Mouse (Mus musculus) cortical plate, adult 2 months (tissue): ENCODE results near the gene Fuom. TPM values are rescaled to one million over a fixed set of nuclear protein-coding genes. Genes with fewer than 3 reads are reported as not detected.

Experiments
- H3K27ac ChIP-seq: fragments of 200-500 bp; 2 replicates; pipeline ENCODE4 v1.5.1; 2012; ENCODE audit warnings: low read length, control low read depth, inconsistent platforms; ENCODE audit not compliant: insufficient read depth
- H3K4me1 ChIP-seq: fragments of 200-500 bp; 2 replicates; pipeline ENCODE4 v1.6.1; 2011; ENCODE audit warnings: low read length; ENCODE audit not compliant: control insufficient read depth, insufficient read depth
- H3K4me3 ChIP-seq: fragments of 200-500 bp; 2 replicates; pipeline ENCODE4 v1.5.1; 2011; ENCODE audit warnings: mild to moderate bottlenecking, low read length, control low read depth; ENCODE audit not compliant: insufficient read depth
- CTCF ChIP-seq: fragments of 200-500 bp; IDR thresholded peaks from 2 replicates; pipeline ENCODE4 v1.5.1; 2011; ENCODE audit warnings: mild to moderate bottlenecking, control low read depth, low read length; ENCODE audit not compliant: insufficient read depth; ENCODE audit errors: extremely low read depth
- POLR2A ChIP-seq: fragments of 200-500 bp; IDR thresholded peaks from 2 replicates; pipeline ENCODE4 v1.6.1; 2011; ENCODE audit warnings: mild to moderate bottlenecking, low read length, control low read depth; ENCODE audit not compliant: insufficient read depth; ENCODE audit errors: extremely low read depth
- polyA plus RNA-seq: library from polyadenylated mRNA; depleted of rRNA; stranded (reverse); fragments of >200 nt; gene quantifications from 2 replicates; pipeline ENCODE4 v1.2.3, GENCODE M21; 2012

Gene Fuom
- polyA plus RNA-seq, 1 experiment, result 89.7 TPM

DNA sequence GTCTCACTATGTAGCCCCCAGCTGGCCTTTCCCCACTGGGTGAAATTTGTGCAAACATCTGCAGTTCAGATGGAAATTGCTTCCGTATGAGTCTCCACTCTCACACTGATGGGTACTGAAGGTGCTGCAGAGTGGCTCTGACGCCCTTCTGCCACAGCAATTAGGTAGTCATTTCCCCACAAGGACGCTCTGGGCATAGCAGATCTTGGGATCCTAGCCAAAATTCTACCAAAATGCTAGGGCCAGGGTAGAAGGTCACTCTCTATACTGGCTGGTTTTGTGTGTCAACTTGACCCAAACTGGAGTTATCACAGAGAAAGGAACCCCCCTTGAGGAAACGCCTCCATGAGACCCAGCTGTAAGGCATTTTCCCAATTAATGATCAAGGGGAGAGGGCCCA, 1.8 kb upstream of the Fuom start:
- TF ChIP-seq CTCF, result no peak
- TF ChIP-seq POLR2A, result no peak

DNA sequence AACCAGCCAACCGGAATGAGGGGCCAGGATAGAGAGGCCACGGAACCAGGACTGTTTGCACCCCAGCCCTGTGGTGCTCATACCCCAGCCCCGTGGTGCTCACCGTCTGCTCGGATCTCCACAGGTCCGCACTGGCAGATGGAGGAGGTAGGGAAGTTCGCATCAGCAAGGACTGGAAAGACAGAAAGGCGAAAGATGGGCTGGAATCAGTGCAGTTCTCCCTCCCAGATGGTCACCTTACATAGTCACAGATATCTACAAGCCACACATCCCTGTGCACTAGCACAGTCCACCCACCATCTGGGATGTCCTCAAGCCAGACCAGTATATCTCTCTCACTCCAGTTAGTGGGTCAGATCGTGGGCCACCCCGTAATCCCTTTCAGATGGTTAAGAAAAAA, 743 bp downstream of the Fuom start:
- TF ChIP-seq CTCF (no peak), POLR2A (no peak)
- H3K4me1 ChIP-seq, result 0 out of 2 replicates have a peak, but pooled peaks cover 1% of the 10 kb centered on the region

More for the DNA sequence above, 1.8 kb upstream of the Fuom start:
- H3K4me3 ChIP-seq, result no peak overlapping the region
- H3K27ac ChIP-seq, result no peak overlapping the region
- 0 out of 2 replicates have a peak, but pooled peaks cover 1% of the 10 kb centered on the region for H3K4me1 ChIP-seq

DNA sequence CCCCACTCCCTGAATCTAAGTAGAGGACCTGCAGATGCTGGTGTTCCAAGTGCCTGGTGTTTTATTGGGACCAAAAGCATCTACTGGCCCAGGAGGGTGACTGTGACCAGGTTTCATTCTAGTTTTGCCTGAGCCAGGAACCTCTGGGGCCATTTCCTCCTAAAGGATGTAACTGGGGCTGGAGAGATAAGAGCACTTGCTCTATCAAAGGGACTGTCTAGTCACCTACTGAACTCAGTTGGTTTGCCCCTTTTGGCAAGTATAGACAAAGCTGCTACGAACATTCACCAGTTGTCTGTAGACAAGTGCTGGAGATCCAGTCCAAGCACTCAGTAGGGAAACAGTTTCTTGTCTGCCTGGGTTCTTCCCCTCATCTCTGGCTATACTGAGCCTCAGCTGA, 3.8 kb downstream of the Fuom start:
- TF ChIP-seq CTCF (no peak), POLR2A (no peak)
- no peak overlapping the region for H3K4me3 ChIP-seq
- H3K27ac ChIP-seq, result no peak overlapping the region
- H3K4me1 ChIP-seq, result 0 out of 2 replicates have a peak, but pooled peaks cover 1% of the 10 kb centered on the region

More for the DNA sequence above, 743 bp downstream of the Fuom start:
- Histone ChIP-seq H3K4me3 (peak overlapping the region; percentile 54), H3K27ac (no peak overlapping the region)

DNA sequence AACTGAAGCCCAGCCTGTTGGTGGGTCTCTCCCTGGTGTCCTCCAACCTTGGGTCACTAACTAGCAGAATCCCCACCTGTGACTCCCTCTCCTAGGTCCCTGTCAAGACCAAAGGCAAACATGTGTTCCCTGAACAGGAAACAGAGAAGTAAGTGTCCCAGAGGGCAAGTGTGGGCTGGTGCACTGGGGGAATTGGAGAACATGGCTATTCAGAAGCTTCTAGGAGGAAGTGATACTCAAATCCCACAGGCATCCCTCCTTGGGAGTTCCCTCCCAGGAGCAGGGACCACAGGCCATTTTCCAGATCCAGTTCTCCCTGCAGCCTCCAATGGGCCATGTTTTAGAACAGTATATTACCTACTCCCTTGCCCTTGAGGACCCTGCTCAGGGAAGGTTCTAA, 6.2 kb downstream of the Fuom start:
- Histone ChIP-seq H3K4me3 (no peak overlapping the region), H3K4me1 (no peaks in the 10 kb centered on the region), H3K27ac (no peak overlapping the region)
- TF ChIP-seq POLR2A (no peak), CTCF (no peak)

DNA sequence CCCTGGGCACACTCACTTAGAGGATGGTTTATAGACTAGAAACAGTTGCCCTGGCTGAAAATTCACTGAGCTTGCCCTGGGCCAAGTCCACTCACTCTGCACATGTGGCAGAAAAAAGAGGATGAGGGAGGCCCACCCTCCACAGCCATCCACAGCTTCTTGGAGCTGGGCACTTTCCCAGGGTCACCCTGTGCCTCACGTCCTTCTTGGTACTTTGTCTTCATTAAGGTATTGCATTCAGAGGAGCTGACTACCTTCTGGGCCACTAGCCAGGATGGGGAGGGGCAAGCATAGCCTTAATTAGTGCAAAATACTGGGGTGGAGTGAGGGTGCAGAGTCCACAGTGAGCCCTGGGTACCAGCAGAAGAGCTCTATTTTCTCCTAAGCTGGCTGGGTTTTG, 6.7 kb downstream of the Fuom start:
- Histone ChIP-seq H3K27ac (no peak overlapping the region), H3K4me3 (no peak overlapping the region), H3K4me1 (no peaks in the 10 kb centered on the region)
- TF ChIP-seq POLR2A (no peak), CTCF (no peak)

DNA sequence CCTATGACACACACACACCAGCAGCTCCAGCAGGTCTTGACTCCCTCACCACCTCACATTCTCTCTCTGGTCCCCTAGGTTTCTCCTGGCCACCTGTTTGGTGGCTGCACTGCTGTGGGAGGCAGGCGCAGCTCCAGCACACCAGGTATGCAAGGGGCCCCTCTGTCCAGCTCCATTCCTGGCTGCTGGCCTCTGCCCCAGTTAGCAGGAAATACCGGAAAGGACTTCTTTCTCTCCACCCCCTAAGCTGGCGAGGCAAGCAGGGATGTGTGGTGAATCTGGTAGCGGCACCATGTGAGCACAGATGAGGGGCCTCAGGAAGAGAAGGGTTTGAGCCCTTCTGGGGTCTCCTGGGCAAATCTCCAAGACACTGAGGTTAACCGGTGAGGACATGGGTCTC, 7.3 kb downstream of the Fuom start:
- Histone ChIP-seq H3K27ac (no peak overlapping the region), H3K4me1 (no peaks in the 10 kb centered on the region), H3K4me3 (no peak overlapping the region)
- TF ChIP-seq POLR2A (no peak), CTCF (no peak)

DNA sequence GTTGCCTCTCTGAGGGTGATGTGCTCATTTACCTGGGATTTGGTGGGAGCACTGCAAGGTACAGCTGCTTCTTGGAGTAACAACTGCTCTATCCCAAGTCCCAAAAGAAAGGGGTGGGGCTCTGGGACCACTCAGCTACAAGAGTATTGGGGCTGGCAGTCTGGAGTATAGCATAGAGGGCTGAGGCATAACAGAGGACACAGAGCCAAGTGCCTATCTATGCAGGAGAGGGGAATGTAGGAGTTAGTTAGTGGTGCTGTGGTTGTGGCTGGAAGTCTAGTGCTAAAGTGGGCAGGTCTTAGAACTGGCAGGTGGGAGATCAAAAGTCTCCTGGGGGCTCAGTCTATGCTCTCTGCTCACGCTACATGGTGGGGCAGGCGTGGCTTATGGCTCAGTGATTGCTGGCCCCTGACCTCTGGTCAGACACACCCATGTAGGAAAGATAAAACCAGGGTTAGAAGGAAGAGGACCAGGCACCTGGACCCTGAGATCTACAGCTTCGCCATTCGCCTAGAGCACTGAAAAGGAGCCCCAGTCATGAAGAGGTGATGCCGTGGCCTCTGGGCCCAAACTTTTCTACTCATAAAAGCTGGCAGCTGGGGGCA, 9.2 kb downstream of the Fuom start, which contains the start of gene Prap1:
Gene Prap1 (plus strand): TSS at position 472 of the 605 bp plus-strand sequence.
- no peak within 1 kb of the TSS for H3K4me3 ChIP-seq
- no peaks in the 10 kb centered on the region for H3K4me1 ChIP-seq
- TF ChIP-seq POLR2A (no peak), CTCF (no peak)
- no peak within 1 kb of the TSS for H3K27ac ChIP-seq

DNA sequence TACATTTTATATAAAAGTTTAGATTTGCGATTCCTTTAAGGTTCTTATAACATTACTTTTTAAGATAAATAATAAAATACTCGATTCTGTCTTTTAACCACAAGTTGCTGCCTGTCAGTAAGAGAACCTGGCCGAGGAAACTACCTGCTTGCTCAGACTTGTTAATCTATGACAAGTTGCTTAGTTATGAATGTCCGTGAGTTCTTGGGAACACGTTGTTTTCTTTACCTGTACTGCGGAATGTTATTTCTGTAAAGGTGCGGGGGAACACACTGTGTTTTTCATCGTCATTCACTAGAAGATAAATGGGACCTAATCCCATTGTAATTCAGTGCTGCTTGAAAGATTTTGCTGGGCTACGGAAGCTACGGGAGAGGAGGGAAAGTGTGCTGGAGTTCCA, 11.6 kb downstream of the Fuom start:
- H3K4me1 ChIP-seq, result no peaks in the 10 kb centered on the region
- H3K4me3 ChIP-seq, result no peak overlapping the region
- H3K27ac ChIP-seq, result no peak overlapping the region
- no peak for TF ChIP-seq CTCF
- TF ChIP-seq POLR2A, result no peak

DNA sequence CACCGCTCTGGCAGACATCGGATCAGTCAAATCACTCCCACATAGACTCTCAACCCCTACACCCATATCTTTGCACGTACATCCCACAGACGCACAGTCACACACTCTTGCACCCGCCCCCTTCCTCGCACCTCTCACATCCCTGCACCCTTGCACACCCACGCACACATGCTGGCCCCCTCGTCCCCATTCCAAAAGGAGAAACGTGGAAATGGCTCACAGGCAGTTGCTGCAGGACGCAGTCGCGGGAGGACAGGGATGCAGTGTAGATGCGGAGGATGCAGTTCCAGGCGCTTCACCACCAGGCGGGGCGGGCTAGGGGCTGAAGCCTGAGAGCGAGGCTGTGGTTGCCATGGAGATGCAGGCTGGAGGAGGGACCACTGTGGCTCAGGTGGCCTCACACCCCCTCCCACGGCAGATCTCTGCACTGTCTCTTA, 20.0 kb downstream of the Fuom start, which contains the start of gene Caly:
Gene Caly (minus strand): TSS at position 307 of the 437 bp plus-strand sequence.
- peak; percentile 77 for TF ChIP-seq POLR2A
- TF ChIP-seq CTCF, result peak; percentile 28; the same call in 1 of the 2 replicates
- Histone ChIP-seq H3K4me1 (peaks cover 2% of the 10 kb centered on the region; the same call in 1 of the 2 replicates), H3K27ac (peak within 1 kb of the TSS; percentile 94), H3K4me3 (peak within 1 kb of the TSS; percentile 34)
